Mouse (Mus musculus): ENCODE results near the gene Syt17.
A peak's percentile ranks its signal among the peaks of the same experiment; 100 is the strongest.

Syt17 gene

GRCm38 (mm10) chr7:118462818-118463762 lies 15.1 kb upstream of the Syt17 start:
- DNase-seq (ENCODE audit: low spot score), result no peak

- peak; percentile 50 for DNase-seq (ENCODE audit: low spot score)
These were observed 13.5 kb upstream of the Syt17 start for GRCm38 (mm10) chr7:118461400-118462136.

- DNase-seq (ENCODE audit: low spot score), result no peak
These were observed 5.7 kb upstream of the Syt17 start for GRCm38 (mm10) chr7:118453722-118454121.

- no peak for DNase-seq (ENCODE audit: low spot score)
These were observed 4.9 kb upstream of the Syt17 start for GRCm38 (mm10) chr7:118452940-118453339.

GRCm38 (mm10) chr7:118447291-118448133 lies 510 bp downstream of the Syt17 start:
- peak; percentile 71 for DNase-seq (ENCODE audit: low spot score)

GRCm38 (mm10) chr7:118443895-118444485 lies 4.0 kb downstream of the Syt17 start:
- no peak for DNase-seq (ENCODE audit: low spot score)

- peak; percentile 25 for DNase-seq (ENCODE audit: low spot score)
These were observed 4.7 kb downstream of the Syt17 start for GRCm38 (mm10) chr7:118443371-118443770.

GRCm38 (mm10) chr7:118441535-118441934 lies 6.5 kb downstream of the Syt17 start:
- no peak for DNase-seq (ENCODE audit: low spot score)

- DNase-seq (ENCODE audit: low spot score), result peak; percentile 56
These were observed 10.8 kb downstream of the Syt17 start for GRCm38 (mm10) chr7:118437101-118437802.

GRCm38 (mm10) chr7:118428937-118429336 lies 19.1 kb downstream of the Syt17 start:
- DNase-seq (ENCODE audit: low spot score), result no peak

GRCm38 (mm10) chr7:118419491-118420180 lies 28.4 kb downstream of the Syt17 start:
- peak; percentile 23 for DNase-seq (ENCODE audit: low spot score)

- no peak for DNase-seq (ENCODE audit: low spot score)
These were observed 33.8 kb downstream of the Syt17 start for GRCm38 (mm10) chr7:118414183-118414582.

- no peak for DNase-seq (ENCODE audit: low spot score)
These were observed 36.1 kb downstream of the Syt17 start for GRCm38 (mm10) chr7:118411877-118412276.

- DNase-seq (ENCODE audit: low spot score), result no peak
These were observed 38.6 kb downstream of the Syt17 start for GRCm38 (mm10) chr7:118409421-118409820.

GRCm38 (mm10) chr7:118405251-118405650 lies 42.8 kb downstream of the Syt17 start:
- no peak for DNase-seq (ENCODE audit: low spot score)

- no peak for DNase-seq (ENCODE audit: low spot score)
These were observed 45.4 kb downstream of the Syt17 start for GRCm38 (mm10) chr7:118402576-118403022.

GRCm38 (mm10) chr7:118401949-118402348 lies 46.1 kb downstream of the Syt17 start:
- no peak for DNase-seq (ENCODE audit: low spot score)

GRCm38 (mm10) chr7:118399764-118400163 lies 48.3 kb downstream of the Syt17 start:
- DNase-seq (ENCODE audit: low spot score), result no peak

- no peak for DNase-seq (ENCODE audit: low spot score)
These were observed 57.3 kb downstream of the Syt17 start for GRCm38 (mm10) chr7:118390705-118391104.

- no peak for DNase-seq (ENCODE audit: low spot score)
These were observed 67.0 kb downstream of the Syt17 start for GRCm38 (mm10) chr7:118380996-118381395.

All from retina, embryonic 14.5 days (tissue).